Mouse (Mus musculus) neural tube, embryonic 11.5 days (tissue): Measurements from ENCODE around the gene Pde4d. TPM values are rescaled to one million over a fixed set of nuclear protein-coding genes. Genes with fewer than 3 reads are reported as not detected.

Experiments
- ATAC-seq: fragments of 200-750 bp; cut with Nextera tagmentation; 2 replicates; pipeline ENCODE4 v1.8.0; 2017; ENCODE audit warnings: moderate number of reproducible peaks, mild to moderate bottlenecking, moderate TSS enrichment, moderate library complexity; ENCODE audit not compliant: insufficient read depth, low FRiP score, low TSS enrichment
- DNase-seq: peaks from one replicate; pipeline ENCODE4 v3.0.0-alpha.2; 2015; ENCODE audit warnings: low spot score
- H3K27ac ChIP-seq: fragments of 300-500 bp; sonication (generic); 2 replicates; pipeline ENCODE4 v1.5.1; 2014; ENCODE audit warnings: low read depth, mild to moderate bottlenecking, low read length
- H3K27me3 ChIP-seq: fragments of 300-500 bp; sonication (generic); 2 replicates; pipeline ENCODE4 v1.6.1; 2014; ENCODE audit warnings: mild to moderate bottlenecking, low read length, mixed read lengths; ENCODE audit not compliant: control insufficient read depth, insufficient read depth
- H3K36me3 ChIP-seq: fragments of 300-500 bp; sonication (generic); 2 replicates; pipeline ENCODE4 v1.6.1; 2014; ENCODE audit warnings: mild to moderate bottlenecking, low read length, moderate library complexity, mixed read lengths; ENCODE audit not compliant: control insufficient read depth, insufficient read depth
- H3K4me1 ChIP-seq: fragments of 300-500 bp; sonication (generic); 2 replicates; pipeline ENCODE4 v1.6.1; 2014; ENCODE audit warnings: low read length, mixed read lengths; ENCODE audit not compliant: control insufficient read depth, insufficient read depth
- H3K4me2 ChIP-seq: fragments of 300-500 bp; sonication (generic); 2 replicates; pipeline ENCODE4 v1.6.1; 2014; ENCODE audit warnings: low read depth, mild to moderate bottlenecking, moderate library complexity
- H3K4me3 ChIP-seq: fragments of 300-500 bp; sonication (generic); 2 replicates; pipeline ENCODE4 v1.5.1; 2014; ENCODE audit warnings: low read depth, low read length
- H3K9ac ChIP-seq: fragments of 300-500 bp; sonication (generic); 2 replicates; pipeline ENCODE4 v1.6.1; 2014; ENCODE audit warnings: mild to moderate bottlenecking, low read length
- H3K9me3 ChIP-seq: fragments of 300-500 bp; sonication (generic); 2 replicates; pipeline ENCODE4 v1.6.1; 2016; ENCODE audit warnings: low read length; ENCODE audit not compliant: control insufficient read depth
- WGBS: fragments of 180-500 bp; shearing (Covaris S2); extraction: QIAGEN DNeasy Blood & Tissue Kit; methylation state at CpG from one replicate; pipeline ENCODE4 v1.1.7; 2014; 5-methylcytosine and 5-hydroxymethylcytosine counted together
- polyA plus RNA-seq: library from polyadenylated mRNA; unstranded; fragments of >200 nt; fragmentation: Nextera tagmentation; extraction: Ambion mirVana; gene quantifications from 2 replicates; pipeline ENCODE4 v1.2.1, GENCODE M21; 2014

Gene Pde4d
- polyA plus RNA-seq, 1 experiment from 2014 or later: 11.1 TPM

- Histone ChIP-seq H3K4me1 (no peaks in the 10 kb centered on the region), H3K4me2 (no peak overlapping the region), H3K4me3 (no peak overlapping the region), H3K36me3 (no peaks in the 10 kb centered on the region), H3K9me3 (no peaks in the 10 kb centered on the region), H3K9ac (no peak overlapping the region), H3K27ac (no peak overlapping the region), H3K27me3 (no peaks in the 10 kb centered on the region)
- ATAC-seq (no peak), DNase-seq (no peak)
- WGBS: 80% methylated on average over 1 of the region's 1 CpGs
Measured at GRCm38 (mm10) chr13:108467046-108467445, 17.3 kb downstream of the Pde4d start.

DNA sequence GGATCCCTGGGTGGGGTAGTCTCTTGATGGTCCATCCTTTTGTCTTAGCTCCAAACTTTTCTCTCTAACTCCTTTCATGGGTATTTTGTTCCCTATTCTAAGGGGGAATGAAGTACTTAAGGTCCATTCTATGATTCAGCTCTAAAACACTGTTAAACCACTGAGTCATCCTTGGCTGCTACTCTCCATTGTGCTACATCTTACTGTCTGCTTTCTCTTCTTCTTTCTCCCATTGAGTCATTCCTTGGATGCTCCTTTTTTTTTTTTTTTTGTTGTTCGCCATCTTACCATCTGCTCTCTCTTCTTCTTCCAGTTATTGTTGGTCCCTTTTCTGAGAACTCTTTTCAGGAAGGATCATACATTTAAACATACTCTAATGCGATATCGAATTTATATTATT lies 30.7 kb downstream of the Pde4d start:
- 98% methylated on average over 3 of the region's 3 CpGs for WGBS
- no peak overlapping the region for H3K27ac ChIP-seq
- DNase-seq (no peak), ATAC-seq (no peak)
- H3K9me3 ChIP-seq: no peaks in the 10 kb centered on the region
- no peaks in the 10 kb centered on the region for H3K4me1 ChIP-seq
- no peak overlapping the region for H3K4me2 ChIP-seq
- no peak overlapping the region for H3K9ac ChIP-seq
- H3K4me3 ChIP-seq: no peak overlapping the region
- H3K27me3 ChIP-seq: no peaks in the 10 kb centered on the region
- no peaks in the 10 kb centered on the region for H3K36me3 ChIP-seq

- DNase-seq (no peak), ATAC-seq (no peak)
- no peaks in the 10 kb centered on the region for H3K27me3 ChIP-seq
- H3K4me1 ChIP-seq: no peaks in the 10 kb centered on the region
- H3K27ac ChIP-seq: no peak overlapping the region
- WGBS: 90% methylated on average over 6 of the region's 6 CpGs
- H3K4me2 ChIP-seq: no peak overlapping the region
- no peak overlapping the region for H3K9ac ChIP-seq
- H3K9me3 ChIP-seq: no peaks in the 10 kb centered on the region
- no peak overlapping the region for H3K4me3 ChIP-seq
- H3K36me3 ChIP-seq: no peaks in the 10 kb centered on the region
Measured at GRCm38 (mm10) chr13:108485036-108485435, 35.3 kb downstream of the Pde4d start.

DNA sequence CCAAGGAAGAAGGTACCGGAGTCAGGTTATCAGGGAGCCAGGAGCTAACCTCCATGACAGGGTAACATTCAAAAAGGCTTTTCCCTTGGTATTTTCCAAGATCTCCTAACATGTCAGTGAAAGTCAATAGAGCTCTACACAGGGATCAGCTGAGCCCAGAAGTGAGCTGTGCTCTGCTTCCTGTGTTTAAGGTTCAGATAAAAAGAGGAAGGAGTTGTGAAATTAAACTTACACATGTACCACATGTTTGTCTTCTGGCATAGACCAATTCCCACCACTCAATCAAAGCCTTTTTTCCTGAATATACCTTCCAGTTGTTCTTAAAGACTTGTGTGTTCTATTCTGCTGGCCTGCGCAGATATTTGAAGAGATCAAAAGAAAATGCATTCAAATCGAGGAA lies 37.3 kb downstream of the Pde4d start:
- no peaks in the 10 kb centered on the region for H3K4me1 ChIP-seq

DNA sequence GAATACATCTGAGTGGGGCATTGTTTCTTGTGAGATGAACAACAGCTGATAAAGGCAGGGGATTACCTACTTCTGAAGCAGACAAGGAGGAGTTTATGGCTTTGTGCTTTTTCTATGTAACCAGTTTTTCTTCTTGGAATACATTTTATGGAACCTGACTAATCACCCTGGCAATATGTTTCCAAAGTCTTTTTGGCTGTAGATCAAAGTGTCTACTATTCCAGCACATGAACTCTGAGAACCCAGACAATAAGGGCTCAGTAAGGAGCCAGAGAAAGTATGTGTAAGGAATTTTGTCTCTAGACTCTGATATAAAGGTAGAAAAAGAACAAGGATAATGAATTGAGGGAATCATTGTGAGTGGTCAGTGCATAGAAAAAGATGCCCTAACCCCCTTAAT lies 40.1 kb downstream of the Pde4d start:
- ATAC-seq: no peak
- Histone ChIP-seq H3K9me3 (no peaks in the 10 kb centered on the region), H3K27ac (no peak overlapping the region), H3K36me3 (no peaks in the 10 kb centered on the region), H3K27me3 (no peaks in the 10 kb centered on the region), H3K4me3 (no peak overlapping the region), H3K9ac (no peak overlapping the region), H3K4me1 (no peaks in the 10 kb centered on the region), H3K4me2 (no peak overlapping the region)
- no peak for DNase-seq

More for the DNA sequence above, 37.3 kb downstream of the Pde4d start:
- Histone ChIP-seq H3K4me3 (no peak overlapping the region), H3K4me2 (no peak overlapping the region), H3K9ac (no peak overlapping the region), H3K27me3 (no peaks in the 10 kb centered on the region), H3K27ac (no peak overlapping the region), H3K9me3 (no peaks in the 10 kb centered on the region), H3K36me3 (no peaks in the 10 kb centered on the region)
- DNase-seq (no peak), ATAC-seq (no peak)
- WGBS: 87% methylated on average over 3 of the region's 3 CpGs

- WGBS: 89% methylated on average over 2 of the region's 2 CpGs
- Histone ChIP-seq H3K4me3 (no peak overlapping the region), H3K4me1 (no peaks in the 10 kb centered on the region), H3K9me3 (no peaks in the 10 kb centered on the region), H3K9ac (no peak overlapping the region), H3K4me2 (no peak overlapping the region), H3K36me3 (no peaks in the 10 kb centered on the region), H3K27ac (no peak overlapping the region), H3K27me3 (no peaks in the 10 kb centered on the region)
- no peak for DNase-seq
- ATAC-seq: no peak
Measured at GRCm38 (mm10) chr13:108490872-108491271, 41.1 kb downstream of the Pde4d start.

GRCm38 (mm10) chr13:108492886-108493285 lies 43.1 kb downstream of the Pde4d start:
- Histone ChIP-seq H3K9ac (no peak overlapping the region), H3K4me1 (no peaks in the 10 kb centered on the region), H3K4me3 (no peak overlapping the region), H3K27ac (no peak overlapping the region), H3K4me2 (no peak overlapping the region), H3K36me3 (no peaks in the 10 kb centered on the region), H3K27me3 (no peaks in the 10 kb centered on the region), H3K9me3 (no peaks in the 10 kb centered on the region)
- no peak for DNase-seq
- ATAC-seq: no peak

DNA sequence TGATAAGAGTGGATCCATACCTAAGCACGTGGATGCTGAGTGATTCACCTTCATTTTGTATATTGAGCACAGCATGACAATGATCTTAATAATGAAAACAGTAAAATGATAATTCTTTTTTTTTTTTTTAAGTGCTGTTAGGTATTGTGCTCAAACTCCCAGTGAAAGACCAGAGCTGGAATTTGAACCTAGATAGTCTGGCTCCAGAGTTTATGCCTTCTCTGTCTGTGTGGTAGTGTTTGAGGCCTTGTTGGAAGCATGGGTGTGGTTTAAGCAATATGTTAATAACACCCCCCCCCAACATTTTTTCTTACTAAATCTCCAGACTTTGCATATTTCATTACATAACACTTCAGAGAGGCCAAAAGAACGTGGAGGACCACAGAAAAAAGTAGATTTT lies 44.6 kb downstream of the Pde4d start:
- Histone ChIP-seq H3K27ac (no peak overlapping the region), H3K4me3 (no peak overlapping the region), H3K4me1 (no peaks in the 10 kb centered on the region), H3K36me3 (no peaks in the 10 kb centered on the region), H3K9me3 (no peaks in the 10 kb centered on the region), H3K9ac (no peak overlapping the region), H3K27me3 (no peaks in the 10 kb centered on the region), H3K4me2 (no peak overlapping the region)
- no peak for ATAC-seq
- no peak for DNase-seq
- 79% methylated on average over 2 of the region's 2 CpGs for WGBS

- H3K27me3 ChIP-seq: no peaks in the 10 kb centered on the region
- DNase-seq (no peak), ATAC-seq (no peak)
- H3K27ac ChIP-seq: no peak overlapping the region
- no peaks in the 10 kb centered on the region for H3K36me3 ChIP-seq
- H3K4me2 ChIP-seq: no peak overlapping the region
- WGBS: 71% methylated on average over 8 of the region's 8 CpGs
- H3K9me3 ChIP-seq: no peaks in the 10 kb centered on the region
- no peak overlapping the region for H3K4me3 ChIP-seq
- no peak overlapping the region for H3K9ac ChIP-seq
- H3K4me1 ChIP-seq: no peaks in the 10 kb centered on the region
Measured at GRCm38 (mm10) chr13:108497768-108498167, 48.0 kb downstream of the Pde4d start.
